Mouse (Mus musculus) cortical plate, adult 2 months (tissue): ENCODE results near the gene Nlgn1.

Experiments used
- CTCF ChIP-seq: fragments of 200-500 bp; IDR thresholded peaks from 2 replicates; pipeline ENCODE4 v1.5.1; 2011; ENCODE audit warnings: mild to moderate bottlenecking, control low read depth, low read length; ENCODE audit not compliant: insufficient read depth; ENCODE audit errors: extremely low read depth
- POLR2A ChIP-seq: fragments of 200-500 bp; IDR thresholded peaks from 2 replicates; pipeline ENCODE4 v1.6.1; 2011; ENCODE audit warnings: mild to moderate bottlenecking, low read length, control low read depth; ENCODE audit not compliant: insufficient read depth; ENCODE audit errors: extremely low read depth

DNA sequence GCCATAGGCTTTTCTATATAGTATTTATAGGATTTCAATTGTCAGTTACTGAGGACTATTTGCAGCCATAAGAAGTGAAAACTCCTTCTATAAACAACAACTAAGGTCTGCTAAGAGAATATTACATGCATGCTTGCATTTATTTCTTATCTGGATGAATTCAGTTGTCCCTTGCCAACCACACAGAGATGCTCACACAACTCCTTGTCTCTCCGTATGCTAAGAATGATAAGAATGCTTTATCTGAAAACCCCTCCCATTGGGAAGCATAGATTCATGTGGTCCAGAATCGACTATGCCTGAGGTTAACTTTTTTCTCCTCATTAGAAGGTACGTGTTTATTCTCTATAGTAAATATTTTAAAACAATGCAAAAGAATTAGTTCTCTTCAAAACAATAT is 108.8 kb downstream of the Nlgn1 start:
- TF ChIP-seq POLR2A (no peak), CTCF (no peak)
